Mouse (Mus musculus) left cerebral cortex, adult 2 months (tissue): ENCODE results near the gene Slc39a2. TPM values are rescaled to one million over a fixed set of nuclear protein-coding genes. Genes with fewer than 3 reads are reported as not detected.
A peak's percentile ranks its signal among the peaks of the same experiment; 100 is the strongest.

ENCODE experiments used
- DNase-seq, 2 experiments: peaks; one replicate each; pipeline ENCODE4 v3.0.0; 2021 to 2022; ENCODE audit warnings: low spot score in 2 of 2, mixed read lengths in 1 of 2; ENCODE audit errors: extremely low spot score in 1 of 2
- H3K27ac ChIP-seq: fragments of 200-600 bp; 2 replicates; pipeline ENCODE4 v1.8.1; 2022
- H3K4me3 ChIP-seq: fragments of 200-600 bp; 2 replicates; pipeline ENCODE4 v1.8.1; 2022
- CTCF ChIP-seq: fragments of 200-600 bp; IDR thresholded peaks from 2 replicates; pipeline ENCODE4 v1.8.1; 2022; ENCODE audit warnings: antibody characterized with exemption, mild to moderate bottlenecking, moderate library complexity
- intact Hi-C: fragments of 180-260 bp; cut with DNase I; formaldehyde crosslinking; loops from one replicate; pipeline ENCODE4 v1.15.1; 2025
- total RNA-seq, 2 experiments: library from RNA; stranded (reverse); gene quantifications; 2 replicates each; pipeline ENCODE4 v1.2.3; 2021

Slc39a2 gene
- total RNA-seq, 2 experiments from 2014 or later: 6.3 to 10.0 TPM

DNA sequence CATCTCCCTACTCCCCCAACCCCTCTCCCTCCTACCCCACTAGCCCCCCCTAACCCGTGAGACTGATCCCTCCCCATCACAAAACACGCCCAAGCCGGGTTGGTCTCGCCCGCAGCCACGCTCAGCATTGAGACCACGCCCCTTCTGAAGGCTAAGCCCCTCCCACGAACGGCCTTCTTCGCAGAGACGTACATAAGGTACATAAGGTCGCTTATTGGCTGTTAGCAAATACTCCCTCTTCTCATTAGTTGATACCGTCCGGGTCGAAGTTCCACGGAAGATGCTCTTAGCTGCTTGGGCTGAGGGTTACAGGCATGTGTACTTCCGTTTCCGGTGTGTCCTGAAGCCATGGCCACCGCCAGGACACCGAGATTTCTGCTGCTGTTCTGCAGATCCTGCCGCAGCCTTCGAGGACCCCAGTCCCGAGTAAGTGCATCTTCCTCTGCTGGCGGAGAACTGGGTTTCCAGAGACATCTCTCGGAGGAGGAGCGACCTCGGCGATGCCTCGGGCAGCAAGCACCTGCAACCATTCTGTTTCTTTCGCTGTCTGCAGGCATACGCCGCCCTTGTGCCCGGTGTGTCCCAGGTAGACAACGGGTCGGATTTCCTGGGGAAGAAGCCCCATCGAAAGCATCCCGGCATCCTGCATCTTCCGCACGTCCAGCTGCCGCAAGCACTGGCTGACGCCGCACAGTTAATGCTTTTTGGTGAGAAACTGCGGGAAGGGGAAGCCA, 7.9 kb upstream of the Slc39a2 start, which contains the start of gene Mettl17:
Mettl17 (plus strand) TSS at position 245 of the 734 bp plus-strand sequence.
- Histone ChIP-seq H3K4me3 (peak within 1 kb of the TSS; percentile 90), H3K27ac (peak within 1 kb of the TSS; percentile 82)
- peak; percentile 11 for TF ChIP-seq CTCF
- peak; percentile 88 for DNase-seq
- intact Hi-C loops: loop anchor here (1.0 to 10.0 kb wide), 3 partner anchors 46 to 420 kb away; partner anchors contain the start of genes Mettl3 and Zfp219

DNA sequence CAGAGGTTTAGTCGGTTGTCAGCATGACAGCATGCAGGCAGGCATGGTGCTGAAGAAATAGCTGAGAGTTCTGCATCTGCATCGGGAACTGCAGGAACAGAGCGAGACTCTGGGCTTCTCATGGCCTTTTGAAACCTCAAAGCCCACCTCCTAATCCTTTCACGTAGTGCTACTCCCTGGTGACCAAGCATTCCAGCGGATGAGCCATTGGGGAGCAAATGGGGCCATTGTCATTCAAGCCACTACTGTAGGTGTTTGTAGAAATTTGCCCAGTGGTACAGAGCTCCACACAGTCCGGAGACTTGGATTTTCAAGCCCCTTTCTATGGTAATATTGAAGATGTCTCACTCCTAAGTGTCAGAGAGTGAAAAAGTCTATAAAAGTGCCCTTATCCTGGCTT, 6.6 kb upstream of the Slc39a2 start:
- intact Hi-C loops: loop anchor here (10.0 kb wide), 1 partner anchor 419 kb away; the partner anchor contains the start of gene Mettl3
- Histone ChIP-seq H3K27ac (no peak overlapping the region), H3K4me3 (no peak overlapping the region)
- no peak for DNase-seq
- TF ChIP-seq CTCF: no peak

DNA sequence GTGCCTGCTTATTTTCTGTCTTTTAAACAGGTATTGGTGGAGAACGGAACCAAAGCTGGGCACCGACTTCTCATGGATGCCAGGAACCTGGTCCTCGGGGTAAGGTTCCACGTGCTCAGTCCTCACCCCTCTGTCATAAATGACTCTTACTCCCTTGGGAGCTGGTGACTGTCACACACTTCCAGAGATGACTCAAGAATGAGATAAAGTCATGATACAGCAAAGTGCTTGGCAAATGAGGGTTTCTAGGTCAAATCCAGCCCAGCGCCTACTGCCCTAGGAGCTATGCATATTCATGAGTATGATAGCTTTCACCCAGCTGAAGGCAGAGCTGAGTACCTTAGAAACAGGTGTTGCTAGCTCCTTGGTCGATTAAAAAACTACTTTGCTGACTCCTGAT, 2.9 kb upstream of the Slc39a2 start:
- intact Hi-C loops: loop anchor here (10.0 kb wide), 1 partner anchor 415 kb away; the partner anchor contains the start of gene Mettl3
- no peak for DNase-seq
- TF ChIP-seq CTCF: no peak
- Histone ChIP-seq H3K27ac (no peak overlapping the region), H3K4me3 (no peak overlapping the region)

GRCm38 (mm10) chr14:51893094-51893794, 555 bp downstream of the Slc39a2 start:
- intact Hi-C loops: no loop called here
- no peak for TF ChIP-seq CTCF
- no peak overlapping the region for H3K4me3 ChIP-seq
- H3K27ac ChIP-seq: no peak overlapping the region
- no peak for DNase-seq

DNA sequence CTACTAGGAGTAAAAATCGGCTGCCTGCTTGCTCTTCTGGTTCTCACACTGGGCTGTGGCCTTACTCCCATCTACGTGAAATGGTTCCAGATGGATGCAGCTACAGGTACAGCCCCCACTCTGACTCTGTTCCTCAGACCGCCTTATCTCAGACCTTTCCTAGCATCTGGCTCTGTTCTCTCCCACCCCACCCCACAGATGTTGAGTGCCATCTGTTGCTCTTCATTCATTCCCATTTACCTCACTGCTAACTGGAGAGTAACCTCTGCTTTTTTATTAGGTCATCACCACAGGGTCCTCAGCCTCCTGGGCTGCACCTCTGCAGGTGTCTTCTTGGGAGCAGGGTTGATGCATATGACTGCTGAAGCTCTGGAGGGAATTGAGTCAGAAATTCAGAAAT, 1.1 kb downstream of the Slc39a2 start:
- no peak for DNase-seq
- Histone ChIP-seq H3K27ac (no peak overlapping the region), H3K4me3 (no peak overlapping the region)
- intact Hi-C loops: no loop called here
- no peak for TF ChIP-seq CTCF

- TF ChIP-seq CTCF: no peak
- no peak for DNase-seq
- no peak overlapping the region for H3K27ac ChIP-seq
- intact Hi-C loops: no loop called here
- H3K4me3 ChIP-seq: no peak overlapping the region
Observed at GRCm38 (mm10) chr14:51895071-51895470, 2.4 kb downstream of the Slc39a2 start.

DNA sequence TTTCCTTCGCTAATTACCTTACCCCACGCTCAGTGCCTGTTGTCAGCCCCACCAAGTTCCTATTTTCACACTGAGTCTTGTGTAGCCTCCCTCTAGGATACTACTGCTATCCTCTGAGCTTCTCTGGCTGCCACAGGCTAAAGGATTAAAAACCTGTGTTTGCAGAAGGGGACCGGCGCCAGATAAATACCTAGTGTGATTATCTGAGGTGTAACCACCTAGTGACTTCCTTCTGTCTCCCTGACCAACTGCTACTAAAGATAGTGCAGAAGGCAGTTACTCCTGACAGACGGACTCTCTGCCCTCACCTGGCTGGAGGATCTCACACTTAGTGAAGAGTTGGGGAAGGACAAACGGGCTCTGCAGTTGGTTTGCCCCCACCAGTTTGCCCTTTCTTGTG, 3.3 kb downstream of the Slc39a2 start:
- intact Hi-C loops: no loop called here

DNA sequence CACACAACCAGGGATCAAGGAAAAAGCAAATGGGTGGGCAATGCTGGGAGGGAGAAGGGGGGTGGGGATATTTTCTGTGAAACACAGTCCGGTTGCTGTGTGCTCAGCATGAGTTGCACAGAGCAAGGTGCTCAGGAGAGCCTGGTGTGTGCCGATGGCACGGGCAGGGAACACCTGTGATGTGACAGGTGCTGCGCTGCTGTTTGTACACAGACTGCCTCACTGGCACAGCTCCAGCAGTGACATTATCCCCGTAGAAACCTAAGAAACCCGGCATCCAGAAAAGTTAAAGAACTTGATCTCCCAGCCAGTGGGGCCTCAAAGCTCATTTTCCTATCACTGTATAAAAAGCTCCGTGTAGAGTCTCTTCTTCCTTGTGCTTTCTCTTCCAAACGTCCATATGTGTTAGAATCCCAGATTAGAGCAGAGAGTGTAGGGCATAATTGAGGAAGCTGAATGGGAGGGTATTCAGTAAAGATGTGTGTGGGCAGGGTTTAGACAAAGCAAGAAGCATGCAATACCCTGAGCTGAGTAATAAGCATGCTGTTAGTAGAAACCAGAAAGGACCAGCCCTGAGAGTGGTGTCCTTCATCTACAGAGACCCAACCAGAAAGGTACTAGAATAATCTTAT, 4.0 kb downstream of the Slc39a2 start:
- Histone ChIP-seq H3K27ac (no peak overlapping the region), H3K4me3 (no peak overlapping the region)
- TF ChIP-seq CTCF: no peak
- DNase-seq: no peak
- intact Hi-C loops: no loop called here

More for the DNA sequence above, 3.3 kb downstream of the Slc39a2 start:
- H3K27ac ChIP-seq: no peak overlapping the region
- no peak for DNase-seq
- H3K4me3 ChIP-seq: no peak overlapping the region
- no peak for TF ChIP-seq CTCF

DNA sequence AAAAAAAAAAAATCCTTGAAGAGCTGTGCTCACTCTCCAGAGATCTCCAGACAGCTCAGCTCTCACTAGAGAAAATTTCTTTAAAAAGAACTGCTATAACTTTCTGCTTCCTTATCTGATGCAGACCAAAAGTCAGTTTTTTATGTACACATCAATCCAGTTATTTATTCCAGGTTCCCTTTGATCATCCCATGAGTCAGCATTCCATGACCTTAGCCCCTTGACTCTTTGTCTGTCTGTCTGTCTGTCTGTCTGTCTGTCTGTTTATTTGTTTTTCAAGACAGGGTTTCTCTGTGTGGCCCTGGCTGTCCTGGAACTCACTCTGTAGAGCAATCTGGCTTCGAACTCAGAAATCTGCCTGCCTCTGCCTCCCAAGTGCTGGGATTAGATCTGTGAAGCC, 6.7 kb downstream of the Slc39a2 start:
- Histone ChIP-seq H3K27ac (no peak overlapping the region), H3K4me3 (no peak overlapping the region)
- DNase-seq: no peak
- intact Hi-C loops: no loop called here
- no peak for TF ChIP-seq CTCF

GRCm38 (mm10) chr14:51902806-51903710, 10.4 kb downstream of the Slc39a2 start:
- TF ChIP-seq CTCF: peak; percentile 92
- intact Hi-C loops: loop anchor here (1.0 to 10.0 kb wide), 5 partner anchors 27 to 202 kb away; partner anchors contain the start of gene Hnrnpc
- H3K27ac ChIP-seq: no peak overlapping the region
- no peak overlapping the region for H3K4me3 ChIP-seq
- peak; percentile 67 to 71 for DNase-seq

DNA sequence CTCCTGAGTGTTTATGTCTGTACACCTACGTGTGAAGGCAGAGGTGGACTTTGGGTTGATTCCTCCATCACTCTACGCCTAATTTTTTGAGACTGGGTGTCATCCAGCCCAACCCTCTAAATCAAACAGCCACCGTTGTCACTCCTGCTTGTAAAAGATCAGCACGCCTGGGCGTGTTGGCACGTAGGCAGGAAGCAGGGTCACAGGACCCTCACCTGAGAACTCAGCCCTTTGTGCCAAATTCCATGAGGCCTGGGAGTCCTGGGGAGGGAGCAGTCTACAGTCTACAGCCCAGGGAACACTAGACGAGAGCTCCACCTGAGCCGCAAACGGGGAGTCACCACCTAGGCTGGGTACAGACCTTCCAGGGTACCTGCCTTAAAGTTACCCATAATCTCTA, 11.1 kb downstream of the Slc39a2 start:
- Histone ChIP-seq H3K27ac (no peak overlapping the region), H3K4me3 (no peak overlapping the region)
- intact Hi-C loops: loop anchor here (1.0 to 10.0 kb wide), 4 partner anchors 27 to 201 kb away; partner anchors contain the start of gene Hnrnpc
- TF ChIP-seq CTCF: no peak
- DNase-seq: no peak
